Mouse (Mus musculus): ENCODE measurements at regions not wholly inside any gene's neighbourhood (a gene's known extent, or its start where the extent isn't known, plus 50 kb on each side); places are given as distances from the start of the nearest gene placed in this dataset.

GRCm38 (mm10) chr13:11452448-11452847 is 654.3 kb downstream of the Ryr2 start:
- no peaks in the 10 kb centered on the region for H3K36me3 ChIP-seq (ENCODE audit: control insufficient read depth, insufficient read depth)

GRCm38 (mm10) chr13:11432465-11433339 is 674.0 kb downstream of the Ryr2 start:
- Histone ChIP-seq H3K27me3 (ENCODE audit: control insufficient read depth, insufficient read depth, insufficient read length) (no peaks in the 10 kb centered on the region), H3K4me3 (no peak overlapping the region), H3K36me3 (ENCODE audit: control insufficient read depth, insufficient read depth) (no peaks in the 10 kb centered on the region), H3K79me2 (ENCODE audit: control insufficient read depth, insufficient read depth) (no peaks in the 10 kb centered on the region), H3K4me2 (ENCODE audit: low read depth) (peak overlapping the region; percentile 65), H3ac (ENCODE audit: control insufficient read depth, insufficient read length) (no peak overlapping the region)
- no peak for TF ChIP-seq MAX (IDR thresholded peaks at IDR 0.05; ENCODE audit: low read depth)
- TF ChIP-seq MYOD1 (IDR thresholded peaks at IDR 0.05; ENCODE audit: control insufficient read depth in 1 of 3, insufficient read length in 2 of 3, low read depth in 2 of 3): no peak
- TF ChIP-seq USF1 (IDR thresholded peaks at IDR 0.05; ENCODE audit: low read depth): no peak

More at GRCm38 (mm10) chr13:11452448-11452847, 654.3 kb downstream of the Ryr2 start:
- H3ac ChIP-seq (ENCODE audit: control insufficient read depth, insufficient read length): no peak overlapping the region
- H3K4me2 ChIP-seq (ENCODE audit: low read depth): no peak overlapping the region
- TF ChIP-seq MAX (IDR thresholded peaks at IDR 0.05; ENCODE audit: low read depth): no peak
- no peak for TF ChIP-seq TCF3 (IDR thresholded peaks at IDR 0.05; ENCODE audit: insufficient read length, low read depth)
- no peak for TF ChIP-seq REST (IDR thresholded peaks at IDR 0.05; ENCODE audit: insufficient read depth, insufficient read length)
- TF ChIP-seq USF1 (IDR thresholded peaks at IDR 0.05; ENCODE audit: low read depth): no peak
- no peak for TF ChIP-seq MYOG (IDR thresholded peaks at IDR 0.05; ENCODE audit: control insufficient read depth in 1 of 3, insufficient read depth in 1 of 3, insufficient read length in 2 of 3, low read depth in 2 of 3)
- TF ChIP-seq TCF12 (IDR thresholded peaks at IDR 0.05; ENCODE audit: insufficient read depth, poor library complexity, severe bottlenecking): no peak
- no peak for TF ChIP-seq SRF (IDR thresholded peaks at IDR 0.05; ENCODE audit: control insufficient read depth, insufficient read length, low read depth)
- TF ChIP-seq POLR2AphosphoS2 (IDR thresholded peaks at IDR 0.05; ENCODE audit: insufficient read length, low read depth): no peak
- no peak for TF ChIP-seq MYOD1 (IDR thresholded peaks at IDR 0.05; ENCODE audit: control insufficient read depth in 1 of 3, insufficient read length in 2 of 3, low read depth in 2 of 3)
- TF ChIP-seq POLR2A (IDR thresholded peaks at IDR 0.05; ENCODE audit: insufficient read length, low read depth): no peak
- no peak for TF ChIP-seq E2F4 (IDR thresholded peaks at IDR 0.05; ENCODE audit: insufficient read depth)
- no peak for TF ChIP-seq CEBPB (IDR thresholded peaks at IDR 0.05; ENCODE audit: insufficient read depth, poor library complexity, severe bottlenecking)
- H3K27me3 ChIP-seq (ENCODE audit: control insufficient read depth, insufficient read depth, insufficient read length): no peaks in the 10 kb centered on the region
- H3K79me2 ChIP-seq (ENCODE audit: control insufficient read depth, insufficient read depth): no peaks in the 10 kb centered on the region
- no peak overlapping the region for H3K4me3 ChIP-seq

- TF ChIP-seq CEBPB (IDR thresholded peaks at IDR 0.05; ENCODE audit: insufficient read depth, poor library complexity, severe bottlenecking) (peak; percentile 58; the same call in 1 of the 2 replicates), SRF (IDR thresholded peaks at IDR 0.05; ENCODE audit: control insufficient read depth, insufficient read length, low read depth) (no peak)
- no peaks in the 10 kb centered on the region for H3K36me3 ChIP-seq (ENCODE audit: control insufficient read depth, insufficient read depth)
- H3ac ChIP-seq (ENCODE audit: control insufficient read depth, insufficient read length): no peak overlapping the region
- H3K4me2 ChIP-seq (ENCODE audit: low read depth): no peak overlapping the region
- no peaks in the 10 kb centered on the region for H3K27me3 ChIP-seq (ENCODE audit: control insufficient read depth, insufficient read depth, insufficient read length)
- H3K4me3 ChIP-seq: no peak overlapping the region
- H3K79me2 ChIP-seq (ENCODE audit: control insufficient read depth, insufficient read depth): no peaks in the 10 kb centered on the region
Observed at GRCm38 (mm10) chr13:11426820-11427219, 679.9 kb downstream of the Ryr2 start.

- no peaks in the 10 kb centered on the region for H3K36me3 ChIP-seq (ENCODE audit: control insufficient read depth, insufficient read depth)
- no peaks in the 10 kb centered on the region for H3K27me3 ChIP-seq (ENCODE audit: control insufficient read depth, insufficient read depth, insufficient read length)
- TF ChIP-seq TCF12 (IDR thresholded peaks at IDR 0.05; ENCODE audit: insufficient read depth, poor library complexity, severe bottlenecking): no peak
- TF ChIP-seq MAX (IDR thresholded peaks at IDR 0.05; ENCODE audit: low read depth): no peak
- no peak for TF ChIP-seq USF1 (IDR thresholded peaks at IDR 0.05; ENCODE audit: low read depth)
- TF ChIP-seq POLR2AphosphoS2 (IDR thresholded peaks at IDR 0.05; ENCODE audit: insufficient read length, low read depth): no peak
- no peak for TF ChIP-seq MYOG (IDR thresholded peaks at IDR 0.05; ENCODE audit: control insufficient read depth in 1 of 3, insufficient read depth in 1 of 3, insufficient read length in 2 of 3, low read depth in 2 of 3)
- TF ChIP-seq MYOD1 (IDR thresholded peaks at IDR 0.05; ENCODE audit: control insufficient read depth in 1 of 3, insufficient read length in 2 of 3, low read depth in 2 of 3): no peak
- no peak for TF ChIP-seq E2F4 (IDR thresholded peaks at IDR 0.05; ENCODE audit: insufficient read depth)
- TF ChIP-seq REST (IDR thresholded peaks at IDR 0.05; ENCODE audit: insufficient read depth, insufficient read length): no peak
- no peak for TF ChIP-seq SRF (IDR thresholded peaks at IDR 0.05; ENCODE audit: control insufficient read depth, insufficient read length, low read depth)
- no peak for TF ChIP-seq POLR2A (IDR thresholded peaks at IDR 0.05; ENCODE audit: insufficient read length, low read depth)
- no peak for TF ChIP-seq CEBPB (IDR thresholded peaks at IDR 0.05; ENCODE audit: insufficient read depth, poor library complexity, severe bottlenecking)
- no peak for TF ChIP-seq TCF3 (IDR thresholded peaks at IDR 0.05; ENCODE audit: insufficient read length, low read depth)
- no peak overlapping the region for H3K4me3 ChIP-seq
- no peaks in the 10 kb centered on the region for H3K79me2 ChIP-seq (ENCODE audit: control insufficient read depth, insufficient read depth)
- H3K4me2 ChIP-seq (ENCODE audit: low read depth): no peak overlapping the region
- no peak overlapping the region for H3ac ChIP-seq (ENCODE audit: control insufficient read depth, insufficient read length)
Observed at GRCm38 (mm10) chr13:11392027-11392426, 714.7 kb downstream of the Ryr2 start.

- Histone ChIP-seq H3K27me3 (ENCODE audit: control insufficient read depth, insufficient read depth, insufficient read length) (no peaks in the 10 kb centered on the region), H3K79me2 (ENCODE audit: control insufficient read depth, insufficient read depth) (no peaks in the 10 kb centered on the region), H3K4me3 (no peak overlapping the region), H3K4me2 (ENCODE audit: low read depth) (no peak overlapping the region), H3ac (ENCODE audit: control insufficient read depth, insufficient read length) (no peak overlapping the region), H3K36me3 (ENCODE audit: control insufficient read depth, insufficient read depth) (no peaks in the 10 kb centered on the region)
- no peak for TF ChIP-seq MYOD1 (IDR thresholded peaks at IDR 0.05; ENCODE audit: control insufficient read depth in 1 of 3, insufficient read length in 2 of 3, low read depth in 2 of 3)
- TF ChIP-seq POLR2AphosphoS2 (IDR thresholded peaks at IDR 0.05; ENCODE audit: insufficient read length, low read depth): no peak
- TF ChIP-seq REST (IDR thresholded peaks at IDR 0.05; ENCODE audit: insufficient read depth, insufficient read length): no peak
- no peak for TF ChIP-seq TCF3 (IDR thresholded peaks at IDR 0.05; ENCODE audit: insufficient read length, low read depth)
- no peak for TF ChIP-seq E2F4 (IDR thresholded peaks at IDR 0.05; ENCODE audit: insufficient read depth)
- no peak for TF ChIP-seq MAX (IDR thresholded peaks at IDR 0.05; ENCODE audit: low read depth)
- no peak for TF ChIP-seq POLR2A (IDR thresholded peaks at IDR 0.05; ENCODE audit: insufficient read length, low read depth)
- TF ChIP-seq CEBPB (IDR thresholded peaks at IDR 0.05; ENCODE audit: insufficient read depth, poor library complexity, severe bottlenecking): no peak
- no peak for TF ChIP-seq SRF (IDR thresholded peaks at IDR 0.05; ENCODE audit: control insufficient read depth, insufficient read length, low read depth)
- no peak for TF ChIP-seq MYOG (IDR thresholded peaks at IDR 0.05; ENCODE audit: control insufficient read depth in 1 of 3, insufficient read depth in 1 of 3, insufficient read length in 2 of 3, low read depth in 2 of 3)
- TF ChIP-seq USF1 (IDR thresholded peaks at IDR 0.05; ENCODE audit: low read depth): no peak
- TF ChIP-seq TCF12 (IDR thresholded peaks at IDR 0.05; ENCODE audit: insufficient read depth, poor library complexity, severe bottlenecking): no peak
Observed at GRCm38 (mm10) chr13:11375452-11375851, 731.3 kb downstream of the Ryr2 start.
